Mouse (Mus musculus): ENCODE measurements around the gene Chchd4.
"Not testable (repeated sequence)": the region's sequence is repeated elsewhere in the genome, so short reads cannot be mapped to it uniquely, and the experiment has no call there.

Gene Chchd4

GRCm38 (mm10) chr6:91474441-91475190 lies 1.3 kb upstream of the Chchd4 start:
- peak; percentile 11 for DNase-seq (ENCODE audit: low read depth, low spot score)

GRCm38 (mm10) chr6:91473805-91474440 lies 577 bp upstream of the Chchd4 start:
- no peak for DNase-seq (ENCODE audit: low read depth, low spot score)

- DNase-seq (ENCODE audit: low read depth, low spot score) = peak; percentile 34
These were observed 1.0 kb downstream of the Chchd4 start for GRCm38 (mm10) chr6:91472319-91472718.

GRCm38 (mm10) chr6:91471427-91471826 lies 1.9 kb downstream of the Chchd4 start:
- DNase-seq (ENCODE audit: low read depth, low spot score) = not testable (repeated sequence)

GRCm38 (mm10) chr6:91470712-91471111 lies 2.6 kb downstream of the Chchd4 start:
- no peak for DNase-seq (ENCODE audit: low read depth, low spot score)

GRCm38 (mm10) chr6:91467106-91467505 lies 6.2 kb downstream of the Chchd4 start:
- DNase-seq (ENCODE audit: low read depth, low spot score) = no peak

GRCm38 (mm10) chr6:91465756-91466155 lies 7.6 kb downstream of the Chchd4 start:
- DNase-seq (ENCODE audit: low read depth, low spot score) = no peak

GRCm38 (mm10) chr6:91459471-91459870 lies 13.9 kb downstream of the Chchd4 start:
- DNase-seq (ENCODE audit: low read depth, low spot score) = peak; percentile 16

GRCm38 (mm10) chr6:91454546-91454945 lies 18.8 kb downstream of the Chchd4 start:
- no peak for DNase-seq (ENCODE audit: low read depth, low spot score)

- no peak for DNase-seq (ENCODE audit: low read depth, low spot score)
These were observed 21.3 kb downstream of the Chchd4 start for GRCm38 (mm10) chr6:91452056-91452455.

- DNase-seq (ENCODE audit: low read depth, low spot score) = no peak
These were observed 23.7 kb downstream of the Chchd4 start for GRCm38 (mm10) chr6:91449472-91450225.

GRCm38 (mm10) chr6:91445316-91445715 lies 28.0 kb downstream of the Chchd4 start:
- no peak for DNase-seq (ENCODE audit: low read depth, low spot score)

GRCm38 (mm10) chr6:91441145-91441662 lies 32.1 kb downstream of the Chchd4 start:
- peak; percentile 56 for DNase-seq (ENCODE audit: low read depth, low spot score)

- DNase-seq (ENCODE audit: low read depth, low spot score) = peak; percentile 97
These were observed 32.7 kb downstream of the Chchd4 start for GRCm38 (mm10) chr6:91440474-91441144.

GRCm38 (mm10) chr6:91424151-91424550 lies 49.2 kb downstream of the Chchd4 start:
- no peak for DNase-seq (ENCODE audit: low read depth, low spot score)

- DNase-seq (ENCODE audit: low read depth, low spot score) = no peak
These were observed 51.7 kb downstream of the Chchd4 start for GRCm38 (mm10) chr6:91421629-91422028.

GRCm38 (mm10) chr6:91417291-91417845 lies 56.0 kb downstream of the Chchd4 start:
- no peak for DNase-seq (ENCODE audit: low read depth, low spot score)

- DNase-seq (ENCODE audit: low read depth, low spot score) = no peak
These were observed 57.2 kb downstream of the Chchd4 start for GRCm38 (mm10) chr6:91416146-91416545.

GRCm38 (mm10) chr6:91414890-91415289 lies 58.5 kb downstream of the Chchd4 start:
- peak; percentile 45 for DNase-seq (ENCODE audit: low read depth, low spot score)
